Mouse (Mus musculus): Measurements from ENCODE around the gene Gosr2.

Gene Gosr2

GRCm38 (mm10) chr11:103688980-103689378 lies 8.7 kb downstream of the Gosr2 start:
- DNase-seq (ENCODE audit: low spot score): peak; percentile 9

GRCm38 (mm10) chr11:103688271-103688979 lies 9.3 kb downstream of the Gosr2 start:
- no peak for DNase-seq (ENCODE audit: low spot score)

DNA sequence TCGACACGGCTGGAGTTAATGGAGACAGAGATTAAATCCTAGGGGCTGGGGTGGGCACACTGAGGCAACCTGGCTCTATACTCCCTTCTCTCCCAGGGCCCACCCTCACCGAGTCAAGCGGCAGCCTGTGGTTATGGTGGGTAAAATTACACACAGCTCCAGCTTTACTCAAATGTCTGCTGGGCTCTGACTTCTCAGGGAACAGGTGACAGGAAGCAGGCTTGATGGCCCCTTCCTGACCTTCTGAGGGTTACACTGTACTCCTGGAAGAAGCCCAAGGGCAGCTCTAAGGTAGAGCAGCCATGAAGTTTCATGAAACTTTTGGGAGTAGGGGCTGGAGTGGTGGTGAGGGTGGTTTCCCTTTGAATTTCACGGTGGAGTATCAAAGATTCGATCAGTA lies 11.0 kb downstream of the Gosr2 start:
- DNase-seq (ENCODE audit: low spot score): no peak

DNA sequence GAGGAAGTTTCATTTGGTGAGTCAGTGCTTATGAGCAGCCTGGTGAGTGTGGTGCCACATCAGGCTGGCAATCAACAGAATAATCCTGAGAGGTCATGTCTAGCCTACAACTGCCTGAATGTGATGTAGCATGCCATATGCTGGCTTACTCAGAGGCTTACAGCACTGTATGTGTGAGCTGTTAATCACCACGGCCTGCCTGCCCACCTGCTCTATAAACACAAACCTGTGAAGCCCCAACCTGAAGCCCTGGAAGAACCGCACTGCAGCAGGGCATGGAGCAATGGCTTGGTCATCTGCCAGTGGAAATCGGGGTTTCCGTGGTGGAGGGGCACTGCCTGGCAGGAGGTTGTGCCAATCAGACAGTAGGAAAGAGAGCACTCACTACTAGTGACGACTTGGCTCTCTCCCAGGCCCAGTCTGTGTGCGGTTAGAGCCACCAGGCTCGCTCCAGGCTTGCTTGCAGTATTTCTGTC lies 12.4 kb downstream of the Gosr2 start:
- no peak for DNase-seq (ENCODE audit: low spot score)

- DNase-seq (ENCODE audit: low spot score): no peak
Measured at GRCm38 (mm10) chr11:103683667-103684334, 13.9 kb downstream of the Gosr2 start.

GRCm38 (mm10) chr11:103677042-103677441 lies 20.7 kb downstream of the Gosr2 start:
- peak; percentile 78 for DNase-seq (ENCODE audit: low spot score)

DNA sequence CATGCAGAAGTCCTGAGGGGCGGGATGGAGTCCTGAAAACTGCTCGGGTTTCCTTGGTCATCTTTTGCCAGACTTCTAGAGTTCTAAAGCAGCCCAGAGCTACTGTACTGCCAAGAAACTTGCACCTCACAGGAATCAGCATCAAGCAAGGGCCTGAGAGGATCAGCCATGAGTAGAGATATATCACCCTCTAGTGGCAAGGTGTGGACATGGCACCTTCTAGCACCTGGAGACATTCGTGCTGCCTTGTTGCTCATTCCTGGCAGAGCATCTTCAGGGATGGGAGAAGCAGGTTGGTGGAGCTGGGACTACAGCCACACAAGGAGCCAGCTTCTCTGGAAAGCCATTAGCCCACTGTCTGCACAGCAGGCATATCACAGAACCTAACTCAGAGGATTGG lies 22.1 kb downstream of the Gosr2 start:
- peak; percentile 84 for DNase-seq (ENCODE audit: low spot score)

- peak; percentile 10 for DNase-seq (ENCODE audit: low spot score)
Measured at GRCm38 (mm10) chr11:103666907-103667426, 30.7 kb downstream of the Gosr2 start.

DNA sequence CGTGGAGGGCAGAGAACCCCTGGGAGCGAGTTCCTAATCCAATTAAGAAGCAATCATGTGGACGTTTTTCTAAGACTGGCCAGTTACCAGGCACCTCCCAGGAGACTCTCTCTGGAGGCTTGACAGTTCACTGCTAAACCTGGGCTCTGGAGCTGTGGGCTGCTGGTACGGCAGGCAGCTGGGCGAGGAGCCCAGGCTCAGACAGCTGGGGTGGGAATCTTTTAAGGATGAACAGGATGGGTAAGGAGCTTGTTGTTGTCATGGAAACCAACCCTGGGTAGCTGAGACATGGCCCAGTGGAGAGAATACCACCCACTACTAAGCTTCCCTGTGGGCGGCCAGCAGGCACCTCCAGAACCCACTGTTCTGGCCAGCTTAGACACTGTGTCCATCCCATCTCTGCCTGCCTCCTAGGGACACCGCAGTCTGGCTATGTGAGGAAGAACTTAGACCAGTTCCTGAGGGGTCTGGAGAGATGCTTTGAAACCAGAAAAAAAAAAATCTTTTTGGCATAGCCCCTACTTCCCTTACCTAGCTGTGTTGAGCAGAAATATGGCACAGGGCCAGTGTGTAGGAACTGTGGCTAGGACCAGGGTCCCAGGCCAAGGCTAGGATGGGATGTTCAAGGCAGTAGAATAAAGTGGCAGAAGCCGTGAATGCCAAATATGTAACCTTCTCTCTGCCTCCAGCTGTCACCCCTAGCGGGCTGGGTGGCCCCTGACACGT lies 31.4 kb downstream of the Gosr2 start:
- peak; percentile 69 for DNase-seq (ENCODE audit: low spot score)

- DNase-seq (ENCODE audit: low spot score): no peak
Measured at GRCm38 (mm10) chr11:103665695-103666094, 32.0 kb downstream of the Gosr2 start.

DNA sequence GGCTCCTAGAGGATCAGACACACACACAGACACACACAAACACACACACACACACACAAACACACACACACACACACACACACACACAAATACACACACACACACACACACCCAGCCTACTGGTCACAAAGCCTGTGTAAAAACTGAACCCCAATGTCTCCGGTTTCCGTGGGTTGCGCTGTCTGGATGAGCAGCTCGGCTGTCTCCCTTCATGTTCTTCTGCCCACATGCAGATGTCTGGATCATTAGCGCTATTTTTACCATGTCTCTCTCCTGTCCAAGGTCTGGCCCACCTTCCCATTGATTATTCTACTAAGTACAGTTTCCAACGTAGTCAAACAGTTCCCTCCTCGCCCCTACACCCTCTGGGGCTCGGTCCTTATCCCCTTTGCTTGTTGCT lies 34.6 kb downstream of the Gosr2 start:
- no peak for DNase-seq (ENCODE audit: low spot score)

DNA sequence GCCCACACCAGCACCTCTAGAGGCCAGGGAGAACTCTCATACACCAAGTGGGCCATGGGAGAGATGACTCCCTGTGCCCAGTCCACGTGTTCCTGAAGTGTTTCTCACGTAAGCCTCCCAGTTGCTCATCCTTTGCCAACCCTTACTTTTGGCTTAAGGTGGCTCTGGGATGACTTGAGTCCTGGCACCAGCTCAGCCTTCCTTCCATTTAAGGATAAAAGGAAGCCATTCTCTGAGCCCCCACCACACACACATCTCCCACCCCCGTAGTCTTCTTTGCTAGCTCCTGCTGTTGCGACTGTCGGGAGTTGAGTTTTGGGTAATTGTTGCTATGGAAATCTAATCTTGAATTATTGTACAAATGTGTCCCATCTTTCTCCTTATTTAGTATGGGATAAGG lies 35.2 kb downstream of the Gosr2 start:
- DNase-seq (ENCODE audit: low spot score): no peak

DNA sequence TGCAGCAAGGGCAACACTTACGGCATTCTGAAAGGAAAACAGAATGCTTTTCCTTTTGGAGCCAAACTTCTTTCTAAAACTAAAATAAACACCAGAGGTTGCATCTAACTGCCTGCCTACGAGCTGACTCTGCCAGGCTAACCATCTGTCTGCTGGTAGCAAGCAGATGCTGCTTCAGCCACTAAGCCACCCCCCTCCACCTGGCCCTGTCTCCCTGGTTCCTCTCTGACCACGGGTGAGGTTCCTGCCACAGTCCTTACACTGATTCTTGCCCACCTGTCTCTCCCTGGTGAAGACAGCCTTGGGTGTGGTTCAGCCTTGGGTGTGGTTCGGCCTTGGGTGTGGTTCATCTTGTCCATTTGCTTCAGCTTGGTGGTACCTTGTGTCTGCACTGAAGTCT lies 35.8 kb downstream of the Gosr2 start:
- no peak for DNase-seq (ENCODE audit: low spot score)

DNA sequence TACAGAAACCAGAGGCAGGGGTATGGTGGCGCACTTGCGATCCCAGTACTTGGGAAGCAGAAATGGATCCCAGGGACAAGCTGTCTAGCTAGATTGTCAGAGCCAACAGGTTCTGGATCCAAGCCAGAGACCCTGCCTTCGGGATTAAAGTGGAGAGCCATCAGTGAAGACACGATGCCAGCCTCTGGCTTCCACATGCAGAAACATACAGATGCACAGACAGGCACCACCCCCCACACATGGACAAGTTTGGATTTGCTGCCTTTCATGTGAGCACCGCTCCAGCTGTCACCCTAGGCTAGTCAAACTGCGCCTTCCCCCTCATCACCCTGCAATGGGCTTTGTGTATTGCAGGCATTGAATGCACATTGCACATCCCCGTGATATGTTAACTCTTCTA lies 39.5 kb downstream of the Gosr2 start:
- no peak for DNase-seq (ENCODE audit: low spot score)

- peak; percentile 77 for DNase-seq (ENCODE audit: low spot score)
Measured at GRCm38 (mm10) chr11:103656520-103656919, 41.2 kb downstream of the Gosr2 start.

DNA sequence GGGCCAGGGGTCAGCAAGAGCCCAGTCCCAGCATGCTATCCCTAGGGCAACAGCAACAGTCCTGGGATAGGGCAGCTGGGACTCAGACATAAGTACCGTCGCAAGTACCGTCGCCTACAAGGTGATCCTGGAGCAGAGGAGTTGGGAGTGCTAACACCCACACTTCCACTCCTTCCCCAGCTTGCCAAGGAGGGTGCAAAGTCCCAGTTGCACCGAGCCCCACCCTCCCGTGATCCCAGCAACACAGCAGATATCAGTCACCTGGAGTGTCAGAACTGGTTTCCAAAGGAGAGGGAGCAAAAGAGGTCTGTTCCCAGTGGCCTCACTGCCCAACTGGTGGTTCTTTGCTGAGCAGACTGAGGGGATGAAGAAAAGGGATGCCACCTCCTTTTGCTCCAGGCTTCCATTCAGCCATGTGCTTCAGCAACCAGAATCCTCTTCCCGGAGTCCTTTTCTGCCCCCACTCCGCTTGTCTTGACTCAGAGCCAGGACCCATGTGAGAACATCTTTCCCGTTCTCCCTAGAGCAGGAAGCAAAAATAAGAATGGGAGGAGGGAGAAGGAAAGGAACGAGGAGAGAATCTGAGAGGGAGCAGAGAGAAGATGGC lies 44.2 kb downstream of the Gosr2 start:
- DNase-seq (ENCODE audit: low spot score): no peak

DNA sequence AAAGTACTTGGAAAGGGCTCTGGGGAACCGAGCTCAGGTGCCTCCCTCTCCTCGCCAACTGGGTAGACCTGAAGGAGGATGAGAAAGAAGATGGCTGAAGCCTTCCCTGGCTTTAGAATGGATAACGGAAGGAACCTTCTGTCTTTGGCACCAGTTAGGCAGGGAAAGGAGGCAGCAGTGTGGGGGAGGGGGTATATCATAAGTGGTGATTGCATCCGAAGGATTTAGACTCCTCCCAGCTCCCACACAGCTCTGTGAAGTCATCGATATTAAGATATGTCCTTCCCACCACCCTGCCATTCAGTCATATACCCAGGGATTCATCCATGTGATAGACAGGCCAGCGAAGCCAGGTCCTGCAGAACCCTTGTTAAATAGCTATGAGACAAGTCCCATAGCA lies 46.3 kb downstream of the Gosr2 start:
- no peak for DNase-seq (ENCODE audit: low spot score)

DNA sequence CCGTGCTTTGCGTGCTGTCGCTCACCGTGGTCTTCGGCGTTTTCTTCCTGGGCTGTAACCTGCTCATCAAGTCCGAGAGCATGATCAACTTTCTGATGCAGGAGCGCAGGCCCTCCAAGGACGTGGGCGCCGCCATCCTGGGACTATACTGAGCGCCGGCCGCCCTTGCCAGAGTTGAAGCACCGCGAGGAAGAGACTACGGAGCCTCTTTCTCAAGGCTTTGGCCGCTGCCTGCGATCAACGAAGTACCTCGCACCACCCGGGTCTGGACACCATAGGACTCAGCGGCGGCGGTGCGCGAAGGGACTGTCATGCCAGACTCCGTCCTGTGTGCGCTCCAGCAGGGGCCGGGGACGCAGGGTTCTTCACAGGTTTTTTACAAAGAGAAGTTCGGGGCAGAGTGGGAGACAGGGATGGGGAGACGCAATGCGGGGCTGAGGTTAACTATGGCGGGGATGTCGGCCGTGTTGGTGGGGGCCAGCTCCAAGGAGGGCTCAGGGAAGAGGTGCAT lies 47.7 kb downstream of the Gosr2 start:
- DNase-seq (ENCODE audit: low spot score): peak; percentile 17

DNA sequence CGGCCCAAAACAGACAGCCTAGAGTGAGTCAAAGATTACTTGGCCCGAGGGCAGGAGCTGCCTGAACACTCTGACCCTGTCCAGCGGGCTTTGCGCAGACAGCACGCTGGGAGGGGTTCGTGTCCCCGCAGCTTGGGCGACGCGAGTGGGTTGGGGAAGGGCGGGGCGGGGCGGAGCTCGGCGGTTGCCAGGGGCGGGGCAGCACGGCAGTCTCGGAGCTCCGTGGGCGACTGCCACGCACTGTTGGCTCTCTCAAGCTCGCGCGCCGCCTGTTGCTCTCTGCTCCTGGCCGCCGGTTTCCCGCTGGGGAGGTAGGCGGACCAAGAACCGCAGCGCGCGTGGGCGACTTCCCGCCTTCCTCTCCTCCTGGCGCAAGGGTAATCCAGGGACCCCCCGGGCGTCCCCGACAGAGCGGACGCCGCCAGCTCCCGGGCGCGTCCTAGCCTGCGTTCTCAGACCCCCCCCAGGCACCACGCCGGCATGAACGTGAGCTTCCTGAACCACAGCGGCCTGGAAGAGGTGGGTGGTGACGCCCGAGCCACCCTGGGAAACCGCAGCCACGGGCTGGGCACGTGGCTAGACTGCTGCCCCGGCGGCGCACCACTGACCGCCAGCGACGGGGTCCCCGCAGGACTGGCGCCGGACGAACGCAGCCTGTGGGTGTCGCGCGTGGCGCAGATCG lies 48.3 kb downstream of the Gosr2 start, which contains the start of gene Rprml:
Rprml (plus strand) TSS at position 270 of the 682 bp plus-strand sequence.
- peak; percentile 13 for DNase-seq (ENCODE audit: low spot score)

DNA sequence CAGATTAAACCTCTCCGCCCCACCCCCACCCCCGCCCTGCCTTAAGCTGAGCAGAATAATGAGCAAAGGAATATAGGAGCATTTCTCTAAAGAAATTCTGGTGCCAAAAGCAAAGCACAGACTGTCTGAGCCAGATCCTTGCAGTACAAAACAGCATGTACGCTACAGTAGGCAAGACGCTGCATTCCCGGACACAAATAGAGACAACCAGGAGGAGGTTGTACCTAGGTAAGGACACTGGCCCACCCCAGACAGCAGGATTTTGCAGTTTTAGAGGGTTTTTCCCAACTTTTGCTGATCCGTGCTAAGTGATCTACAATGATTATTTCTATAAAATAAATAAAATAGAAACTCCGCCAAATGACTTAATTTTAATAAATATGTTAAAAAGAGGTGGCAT lies 49.0 kb downstream of the Gosr2 start:
- no peak for DNase-seq (ENCODE audit: low spot score)

DNA sequence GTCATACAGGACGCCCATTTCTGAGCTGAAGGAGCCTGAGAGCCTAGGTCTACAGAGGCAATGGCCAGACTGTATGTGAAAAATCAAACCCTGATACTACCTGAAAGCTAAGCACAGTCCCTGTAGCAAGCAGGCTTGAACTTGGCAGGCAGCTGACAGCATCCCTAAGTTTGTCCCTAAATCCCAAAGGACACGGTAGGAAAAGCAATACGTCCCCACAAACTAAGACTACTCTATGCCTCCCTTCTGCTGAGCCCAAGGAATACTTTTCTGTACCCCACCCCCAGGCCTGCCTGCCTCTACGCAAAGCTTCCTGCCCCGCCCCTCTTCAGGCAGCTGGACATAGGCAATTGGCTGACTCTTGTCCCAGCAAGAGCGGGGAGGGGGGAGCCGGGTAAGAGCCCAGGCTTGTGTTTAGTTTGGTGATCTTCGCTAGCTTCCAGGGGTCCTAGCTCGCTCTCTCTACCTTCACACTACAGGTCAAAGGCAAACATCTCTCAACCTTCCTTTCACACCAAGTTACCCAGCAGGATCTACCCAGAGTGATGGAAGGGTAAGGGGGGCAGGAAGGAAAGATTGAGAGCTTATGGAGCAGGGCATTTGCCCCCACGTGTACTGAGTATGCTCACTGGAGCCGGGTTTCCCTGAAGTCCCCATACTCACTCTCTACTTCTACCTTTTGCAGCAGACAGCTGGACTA lies 49.6 kb downstream of the Gosr2 start:
- no peak for DNase-seq (ENCODE audit: low spot score)
